Mouse (Mus musculus) spleen, adult 12 weeks (tissue): ENCODE measurements around the gene Cpne4.

Experiments used
- DNase-seq: peaks from one replicate; pipeline ENCODE4 v3.0.0; 2022; ENCODE audit warnings: low spot score

Gene Cpne4

DNA sequence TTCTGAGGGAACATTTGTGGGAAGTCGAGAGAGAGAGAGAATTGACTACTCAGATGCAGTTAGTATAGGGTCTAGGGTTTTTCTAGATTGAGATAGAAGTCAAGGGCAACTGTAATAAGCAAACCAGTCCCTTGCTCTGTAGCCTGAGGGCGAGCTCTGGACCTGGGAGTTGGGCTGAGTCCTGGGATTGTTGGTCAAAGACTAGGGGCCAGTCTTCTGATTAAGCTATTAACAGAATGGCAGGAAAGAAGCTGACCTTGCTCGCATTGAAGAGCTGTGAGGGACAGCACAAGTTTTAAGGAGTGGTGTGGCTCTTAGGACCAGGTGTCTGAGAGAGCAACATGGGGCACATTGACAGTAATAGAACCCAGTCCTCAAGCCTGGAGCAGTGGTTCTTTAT, 140.0 kb downstream of the Cpne4 start:
- no peak for DNase-seq

DNA sequence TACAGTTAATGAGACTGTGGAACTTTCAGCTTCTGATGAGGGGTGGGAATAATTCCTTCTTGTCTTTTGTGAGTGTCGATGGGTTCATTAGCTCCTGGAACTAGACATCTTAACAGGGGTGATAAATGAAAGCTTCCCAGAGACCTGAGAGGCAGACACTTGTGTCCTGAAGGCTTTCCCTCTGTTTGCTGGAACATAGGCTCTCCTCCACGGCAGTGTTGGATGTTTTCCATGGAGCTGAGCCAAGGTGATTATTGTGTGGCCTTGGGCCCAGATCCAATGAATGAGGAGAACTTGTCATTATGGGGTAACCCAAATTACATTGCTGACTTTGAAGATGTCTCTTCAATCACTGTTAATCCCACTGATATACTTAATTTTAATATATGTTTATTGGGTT, 146.1 kb downstream of the Cpne4 start:
- DNase-seq: no peak

DNA sequence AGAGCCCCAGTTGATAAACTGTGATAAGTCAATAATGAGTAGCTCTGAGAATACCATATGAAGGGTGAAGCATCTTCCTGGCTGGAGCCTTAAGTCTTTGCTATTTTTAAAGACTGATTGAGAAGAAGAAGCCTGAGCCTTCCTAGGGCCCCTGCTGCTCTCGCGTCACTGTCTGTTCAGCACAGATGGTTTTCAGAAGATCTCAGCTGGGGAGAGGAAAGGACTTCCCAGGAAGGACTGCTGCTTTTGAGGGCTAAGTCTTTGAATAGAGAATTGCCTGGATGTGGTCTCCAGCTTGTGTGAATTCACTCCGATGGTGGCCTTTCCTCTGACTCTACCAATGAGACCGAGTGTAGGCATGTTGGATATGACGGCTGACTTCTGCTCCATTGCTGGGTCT, 163.7 kb downstream of the Cpne4 start:
- DNase-seq: no peak

DNA sequence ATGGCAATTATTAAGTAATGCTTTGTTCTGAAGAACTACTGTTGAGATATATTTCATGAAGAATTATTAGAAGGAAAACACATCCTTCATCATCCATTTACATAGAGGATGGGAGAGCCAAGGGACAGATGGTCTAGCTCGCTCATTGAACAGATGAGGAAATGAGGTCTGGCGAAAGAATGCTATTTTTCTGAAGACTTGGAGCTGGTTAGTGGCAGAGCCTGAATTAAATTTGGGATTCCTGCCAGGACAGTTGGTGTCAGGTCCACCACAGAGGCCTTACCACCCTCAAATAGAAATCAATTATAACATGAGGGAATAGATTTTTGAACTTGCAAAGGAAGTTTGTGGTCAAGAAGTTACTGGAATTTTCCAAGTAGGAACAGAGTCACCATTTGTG, 178.2 kb downstream of the Cpne4 start:
- no peak for DNase-seq

DNA sequence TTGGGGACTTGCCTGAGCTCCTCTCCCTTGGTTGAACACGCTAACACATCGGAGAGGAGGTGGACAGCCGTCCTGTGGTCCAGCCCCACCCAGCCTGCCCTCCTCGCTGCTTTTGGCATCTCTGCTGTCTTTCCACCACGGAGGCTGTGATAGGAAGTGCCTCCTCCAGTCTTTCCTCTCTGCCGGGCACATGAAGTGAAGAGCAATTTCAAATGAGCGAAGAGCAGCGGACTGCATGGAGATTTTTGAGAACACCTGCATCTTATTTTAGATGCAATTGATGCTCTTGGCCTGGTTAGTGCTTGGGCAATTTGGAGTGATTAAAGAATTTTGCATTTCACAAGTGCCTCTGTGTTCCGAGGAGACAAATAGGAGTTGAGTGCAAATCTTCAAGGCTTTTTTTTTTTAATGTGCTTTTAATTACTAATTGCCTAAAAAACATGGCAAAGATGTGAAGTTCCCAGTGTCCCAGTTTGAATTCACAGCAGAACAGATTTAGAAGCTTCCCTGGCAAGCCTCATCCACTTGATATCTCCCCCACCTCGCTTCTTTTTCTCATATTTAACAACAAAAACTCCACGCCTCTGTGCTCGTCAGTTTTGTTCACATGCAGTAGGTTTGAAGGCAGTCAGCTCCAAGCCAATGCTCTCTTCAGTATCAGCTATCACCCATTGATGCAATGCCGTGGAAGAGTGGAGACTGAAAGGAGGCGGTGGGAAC, 195.7 kb downstream of the Cpne4 start:
- no peak for DNase-seq

DNA sequence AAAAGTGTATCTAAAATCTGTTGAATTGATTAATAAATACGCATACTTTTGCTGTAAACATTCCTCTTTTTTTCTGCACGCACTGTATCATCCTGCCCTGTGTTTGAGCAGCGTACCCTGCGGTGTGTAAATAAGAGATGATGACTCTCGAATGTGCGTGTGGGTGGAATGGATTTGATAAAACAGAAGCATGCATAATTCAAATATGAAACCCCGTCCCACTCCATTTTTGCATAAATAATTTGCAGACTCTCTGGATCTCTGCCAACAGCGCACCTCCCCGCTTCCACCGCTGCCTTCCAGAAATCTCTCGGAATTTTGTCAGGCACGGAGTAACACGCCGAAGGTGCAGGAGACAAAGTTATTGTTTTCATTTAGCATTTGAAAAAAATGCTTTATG, 208.4 kb downstream of the Cpne4 start:
- DNase-seq: no peak

DNA sequence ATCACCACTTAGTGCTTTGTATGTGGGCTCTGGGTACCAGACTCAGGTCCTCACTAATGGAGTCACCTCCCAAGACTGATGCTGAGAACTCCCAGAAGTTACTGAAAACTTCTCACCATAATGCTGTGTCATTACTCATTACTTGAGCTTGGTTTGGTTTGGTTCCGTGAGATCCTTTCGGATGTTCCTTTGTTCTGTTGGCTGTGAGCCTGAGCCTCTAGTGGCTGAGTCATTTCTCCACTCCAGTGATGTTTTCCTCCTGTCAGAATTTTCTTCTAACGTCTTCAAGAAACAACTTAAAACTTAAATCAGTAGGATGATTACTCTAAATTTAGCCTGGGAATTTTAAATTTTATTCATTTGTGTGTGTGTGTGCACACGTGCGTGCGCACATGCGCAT, 212.9 kb downstream of the Cpne4 start:
- no peak for DNase-seq

DNA sequence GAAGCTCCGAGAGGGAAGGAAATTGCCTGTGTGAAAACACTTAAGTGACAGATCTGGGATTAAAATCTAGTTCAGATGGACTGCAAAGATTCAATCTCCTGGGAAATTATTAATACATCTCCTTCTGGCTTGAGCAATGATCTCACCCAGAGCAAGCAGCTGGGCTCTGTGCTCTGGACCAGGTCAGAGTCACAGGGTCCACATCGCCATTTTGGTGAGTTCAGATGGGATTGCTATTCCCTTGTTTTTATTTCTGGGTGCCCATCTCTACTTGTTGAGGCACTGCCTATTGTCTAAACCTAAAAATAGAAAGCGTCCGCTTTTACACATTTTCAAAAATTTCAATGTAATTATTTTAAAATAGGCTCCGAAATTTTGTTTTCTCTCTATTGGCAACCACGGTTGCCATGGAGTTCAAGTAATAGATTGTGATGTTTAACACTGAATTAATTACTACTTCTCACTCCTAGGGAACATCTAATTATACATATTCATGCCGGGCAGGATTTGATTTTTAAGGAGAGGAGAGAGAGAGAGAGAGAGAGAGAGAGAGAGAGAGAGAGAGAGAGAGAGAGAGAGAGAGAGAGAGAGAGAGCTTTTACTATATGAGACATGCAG, 229.2 kb downstream of the Cpne4 start:
- DNase-seq: no peak

DNA sequence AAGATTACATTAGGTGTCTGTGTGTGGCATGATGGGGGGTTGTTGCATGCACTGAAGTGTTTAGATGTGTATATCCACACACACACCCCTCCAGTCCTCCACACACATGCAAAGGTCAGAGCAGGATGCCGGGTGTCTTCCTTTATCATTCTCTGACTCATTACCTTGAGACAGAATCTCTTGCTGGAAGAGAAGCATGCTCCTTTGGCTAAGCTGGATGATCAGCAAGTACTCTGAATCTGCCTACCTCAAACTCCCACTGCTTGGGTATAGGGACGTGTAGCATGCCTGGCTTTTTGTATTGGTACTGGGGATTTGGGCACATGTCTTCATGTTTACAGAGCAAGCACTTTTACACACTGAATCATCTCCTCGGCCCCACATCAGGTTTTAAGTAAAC, 230.0 kb downstream of the Cpne4 start:
- DNase-seq: no peak

DNA sequence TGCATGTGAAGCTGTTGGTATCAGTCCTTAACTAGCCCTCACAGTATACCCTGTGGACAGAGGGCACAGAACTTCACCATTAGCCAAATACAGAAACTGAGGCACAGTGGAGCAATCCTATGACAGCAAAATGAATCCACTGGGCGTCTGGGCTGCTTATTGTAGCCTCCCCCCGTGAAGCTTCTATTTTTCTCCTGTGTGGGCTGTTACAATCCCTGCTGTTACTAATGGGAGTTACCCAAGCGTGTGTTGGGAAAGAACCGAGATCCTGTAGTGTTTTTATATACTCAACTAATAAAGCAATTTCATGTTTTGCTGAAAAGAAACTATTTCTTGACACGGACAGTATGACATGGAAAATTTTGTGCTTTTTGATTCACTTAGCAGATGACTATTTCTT, 230.7 kb downstream of the Cpne4 start:
- DNase-seq: no peak

DNA sequence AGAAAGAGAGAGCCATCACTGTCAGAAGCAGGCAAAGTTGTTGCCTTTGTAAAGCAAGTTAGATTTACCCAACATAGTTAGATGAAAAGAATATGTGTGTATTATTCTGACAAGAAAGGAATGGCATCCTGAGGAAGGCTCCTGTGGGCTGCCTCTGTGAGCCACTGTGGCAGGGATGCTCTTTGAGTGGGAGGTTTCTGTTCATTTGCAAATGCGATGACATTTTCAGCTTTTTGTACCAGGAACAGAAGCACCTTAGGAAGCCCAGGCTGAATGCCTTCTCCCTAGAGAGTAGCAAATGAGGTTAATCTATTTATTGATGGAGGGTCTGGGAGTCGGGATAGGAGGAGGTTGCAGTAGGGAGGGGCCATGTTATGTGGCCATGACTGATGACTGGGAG, 249.5 kb downstream of the Cpne4 start:
- DNase-seq: no peak

DNA sequence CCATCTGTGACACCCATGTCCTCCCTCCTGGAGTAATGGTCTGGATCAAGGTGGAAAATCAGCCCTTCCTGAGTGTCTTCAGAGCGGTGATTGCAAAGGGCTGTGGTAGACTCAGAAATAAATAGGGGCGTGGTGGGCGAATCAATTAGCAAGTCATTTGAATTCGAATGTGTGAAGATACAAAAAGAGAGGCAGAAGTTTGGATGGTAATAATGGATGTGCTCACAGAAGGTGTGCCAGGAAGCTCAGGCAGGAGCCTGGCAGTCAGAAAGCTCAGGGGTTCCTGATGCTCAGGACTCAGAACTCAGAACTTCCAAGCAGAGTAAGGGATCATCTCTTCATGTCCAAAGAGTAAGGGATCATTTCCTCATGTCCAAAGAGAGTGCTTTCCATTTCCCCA, 257.7 kb downstream of the Cpne4 start:
- DNase-seq: no peak

DNA sequence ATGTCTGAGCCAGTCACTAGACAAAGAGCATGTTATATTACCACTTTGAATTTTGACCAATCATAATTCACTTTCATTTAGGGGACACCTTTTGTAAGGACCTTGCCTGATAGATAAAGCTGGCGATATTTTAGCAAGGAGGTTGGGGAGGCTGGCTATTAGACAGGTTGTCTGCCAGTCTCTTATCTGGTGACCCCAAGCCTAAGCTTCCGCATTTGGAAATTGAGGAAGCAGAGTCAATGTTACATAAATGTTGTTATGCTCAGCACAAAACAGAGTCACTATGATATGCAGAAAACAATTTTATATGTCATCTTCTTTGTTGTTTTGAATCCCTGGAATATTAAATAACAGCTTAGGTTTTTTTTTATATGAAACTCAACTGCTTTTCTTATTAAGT, 267.6 kb downstream of the Cpne4 start:
- no peak for DNase-seq

DNA sequence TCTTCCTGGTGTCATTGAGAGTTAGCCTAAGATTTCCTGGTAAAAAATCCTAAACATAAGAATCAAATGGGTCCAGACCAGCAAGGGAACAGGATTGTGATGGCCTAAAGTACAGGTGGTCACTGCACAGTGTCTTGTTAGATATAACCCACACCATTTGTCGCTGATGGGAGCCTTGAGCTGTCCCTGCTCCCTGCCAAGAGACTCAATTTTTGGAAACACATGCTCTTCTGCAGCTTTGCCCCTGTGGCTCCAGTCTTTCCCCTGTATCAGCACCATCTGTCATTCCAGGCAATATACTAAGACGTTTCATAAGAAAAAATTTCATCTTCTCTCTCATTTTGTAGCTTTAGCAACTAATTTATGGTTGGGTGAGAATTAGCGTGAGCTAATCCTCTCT, 281.6 kb downstream of the Cpne4 start:
- DNase-seq: no peak

DNA sequence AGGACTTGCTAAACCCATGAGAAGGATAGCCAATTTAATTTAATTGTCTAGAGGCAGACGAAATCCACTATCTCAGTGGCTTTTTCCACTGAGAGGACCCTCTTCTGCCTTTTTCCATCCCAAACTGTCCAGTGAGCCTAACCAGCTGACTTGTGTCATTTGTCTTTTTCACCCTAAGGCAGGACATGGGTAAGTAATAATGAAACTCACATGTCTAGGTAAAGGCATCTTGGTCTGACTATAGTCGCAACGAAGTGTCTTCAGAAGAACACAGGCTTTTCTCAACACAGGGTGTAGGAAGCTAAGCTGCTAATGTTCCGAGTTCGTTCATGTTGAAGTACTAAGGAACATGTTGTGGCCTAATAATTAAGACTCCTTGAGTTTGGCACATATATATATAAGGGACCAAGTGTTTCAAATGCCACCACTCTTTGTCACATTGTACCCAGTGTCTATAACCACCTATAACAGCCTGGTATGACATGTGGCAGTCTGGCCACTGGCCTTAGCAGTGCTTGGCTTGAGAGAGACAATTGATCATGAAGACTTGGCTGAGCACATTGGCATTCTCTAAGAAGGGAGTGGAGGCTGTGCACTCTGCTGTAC, 286.0 kb downstream of the Cpne4 start:
- DNase-seq: no peak

DNA sequence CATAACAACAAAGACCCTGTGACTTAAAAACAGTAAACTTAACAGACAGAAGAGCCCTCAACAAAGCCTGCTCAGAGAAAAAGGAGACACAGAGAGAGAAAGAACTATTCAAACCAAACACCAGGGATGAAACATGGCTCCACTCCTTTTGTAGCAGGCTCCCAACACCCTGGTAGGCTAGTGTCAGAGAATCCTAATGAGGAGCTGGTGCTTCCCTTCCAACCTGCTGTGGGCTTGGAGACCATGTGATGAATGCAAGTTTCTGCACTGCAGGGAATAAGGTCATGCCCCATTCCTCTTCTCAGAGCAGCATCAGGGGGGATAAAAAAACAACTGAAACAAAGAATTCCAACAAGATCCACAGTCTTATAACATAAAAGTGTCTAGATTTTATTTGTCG, 290.8 kb downstream of the Cpne4 start:
- DNase-seq: no peak

DNA sequence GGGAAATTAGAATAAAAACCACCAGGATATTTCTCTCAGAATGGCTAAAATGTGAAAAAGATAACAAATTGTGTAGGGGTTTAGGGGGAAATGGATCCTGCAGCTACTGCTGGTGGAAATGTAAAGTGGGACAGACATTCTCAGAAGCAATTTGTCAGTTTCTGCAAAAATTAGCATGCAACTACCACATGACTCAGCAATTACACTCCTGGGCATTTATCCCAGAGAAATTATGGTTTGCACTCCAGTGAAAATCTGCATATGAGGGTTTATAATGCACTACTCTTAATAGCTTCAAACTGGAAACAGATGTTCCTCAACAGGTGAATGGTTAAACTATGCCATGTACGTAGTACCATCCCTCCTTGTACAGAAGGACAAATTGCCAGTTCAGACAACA, 294.2 kb downstream of the Cpne4 start:
- DNase-seq: no peak

DNA sequence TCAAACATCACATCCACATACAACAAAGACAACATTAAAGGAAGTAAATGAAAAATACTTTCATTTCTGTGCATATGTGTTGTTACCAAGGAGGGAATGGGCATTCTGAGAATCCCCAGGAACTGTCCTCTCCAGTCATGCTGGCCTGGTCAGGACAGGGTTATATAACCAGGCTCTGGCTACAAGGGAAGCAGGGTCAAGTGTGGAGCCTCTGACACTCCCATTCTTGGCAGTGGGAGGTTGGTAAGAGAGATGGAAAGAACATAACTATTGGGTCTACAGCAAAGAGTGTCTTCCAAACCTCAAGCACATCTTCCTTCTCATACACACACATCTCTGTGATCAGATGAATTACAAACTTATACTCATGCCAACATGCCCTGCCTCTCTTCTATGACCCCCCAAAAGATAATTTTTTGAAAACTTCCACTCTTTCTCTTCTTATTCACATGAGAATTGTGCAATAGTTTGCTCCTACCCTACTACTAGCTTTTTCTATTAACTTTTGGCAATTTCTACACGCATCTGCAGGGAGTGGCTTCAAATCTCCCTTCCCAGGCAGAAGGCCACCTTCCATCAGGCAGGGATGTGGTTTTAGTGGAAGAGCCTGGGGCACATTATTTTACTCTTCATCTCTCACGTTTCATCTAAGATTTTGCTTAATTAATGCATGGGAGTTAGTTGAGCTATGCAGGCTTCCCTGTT, 298.3 kb downstream of the Cpne4 start:
- DNase-seq: no peak

DNA sequence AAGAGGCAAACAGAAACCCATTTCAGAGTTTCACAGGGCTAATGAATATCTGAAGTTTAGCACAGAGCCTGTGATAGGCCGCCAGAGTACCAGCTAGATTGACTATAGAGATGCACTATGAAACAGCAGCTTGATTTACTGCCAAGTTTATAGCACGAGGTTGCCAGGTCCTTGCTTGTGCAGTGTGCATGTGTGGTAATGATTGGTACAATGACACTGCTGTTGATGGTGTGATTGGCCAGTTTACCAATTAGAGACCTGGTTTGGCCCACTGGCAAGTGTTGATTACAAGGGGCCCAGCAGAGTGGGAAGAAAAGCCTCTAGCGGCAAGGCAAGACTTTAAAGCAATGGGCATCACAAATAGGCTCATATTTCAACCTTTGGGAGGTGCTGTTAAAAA, 306.6 kb downstream of the Cpne4 start:
- DNase-seq: no peak

DNA sequence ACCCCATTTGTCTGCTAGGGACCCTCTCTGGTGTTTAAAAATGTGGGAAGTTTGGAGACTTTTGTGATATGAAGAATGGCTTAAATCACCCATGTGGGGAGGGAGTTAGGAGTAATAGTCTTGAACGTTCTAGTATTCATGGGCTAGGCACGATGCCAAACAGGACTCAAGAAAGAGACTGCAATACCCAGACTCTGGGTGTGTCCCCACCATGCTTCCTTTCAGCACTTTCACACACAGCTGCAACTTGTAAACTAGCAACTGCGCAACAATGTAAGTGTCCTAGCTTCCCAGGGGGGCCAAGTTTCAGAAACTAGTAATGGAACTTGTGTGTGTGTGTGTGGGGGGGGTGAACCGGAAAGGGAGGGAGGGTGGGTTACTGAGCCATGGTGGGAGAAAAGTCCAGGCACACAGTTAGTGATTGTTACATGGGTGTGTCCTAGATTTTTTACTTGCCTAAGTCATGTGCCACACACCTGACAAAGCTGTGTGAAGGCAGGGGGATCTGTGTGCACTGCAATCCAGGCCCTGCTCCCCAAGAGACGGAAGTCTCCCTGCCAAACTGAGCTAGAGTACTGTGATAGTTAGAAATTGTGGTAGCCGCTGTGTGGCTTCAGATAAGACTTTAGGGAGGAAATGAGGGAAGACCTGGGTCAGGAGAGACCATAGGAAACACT, 307.3 kb downstream of the Cpne4 start:
- DNase-seq: no peak

DNA sequence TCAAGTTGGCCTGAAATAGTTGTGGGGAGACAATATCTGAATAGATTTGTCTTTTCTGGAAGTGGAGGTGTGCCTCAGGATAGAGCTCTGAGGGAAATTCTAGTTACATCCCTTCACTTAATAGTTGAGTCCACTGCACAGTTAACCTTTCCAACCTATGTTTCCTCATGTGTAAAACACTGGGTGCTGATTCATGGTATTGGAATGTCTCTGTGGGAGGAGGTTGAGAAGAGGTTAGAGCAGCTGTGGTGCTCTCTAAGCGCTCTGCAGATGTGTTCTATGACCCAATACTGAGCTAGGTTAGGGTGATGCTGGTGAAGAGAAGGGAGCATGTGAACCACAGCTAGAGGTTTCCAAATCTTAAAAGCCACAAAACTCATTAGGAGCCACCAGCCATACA, 318.7 kb downstream of the Cpne4 start:
- DNase-seq: no peak

DNA sequence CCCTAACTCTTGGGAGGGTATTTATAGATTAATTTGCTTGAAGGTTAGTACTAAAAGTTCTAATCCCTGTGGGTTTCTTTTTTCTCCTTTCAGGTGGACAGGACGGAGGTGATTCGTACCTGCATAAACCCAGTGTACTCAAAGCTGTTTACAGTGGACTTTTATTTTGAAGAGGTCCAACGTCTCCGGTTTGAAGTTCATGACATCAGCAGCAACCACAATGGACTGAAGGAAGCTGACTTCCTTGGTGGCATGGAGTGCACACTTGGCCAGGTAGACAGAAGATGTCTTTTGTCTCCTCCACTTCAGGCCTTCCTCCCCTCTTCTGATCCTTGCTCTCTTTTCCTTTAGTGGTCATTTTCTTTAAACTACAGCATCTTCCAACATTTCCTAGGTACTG, 325.5 kb downstream of the Cpne4 start:
- no peak for DNase-seq

DNA sequence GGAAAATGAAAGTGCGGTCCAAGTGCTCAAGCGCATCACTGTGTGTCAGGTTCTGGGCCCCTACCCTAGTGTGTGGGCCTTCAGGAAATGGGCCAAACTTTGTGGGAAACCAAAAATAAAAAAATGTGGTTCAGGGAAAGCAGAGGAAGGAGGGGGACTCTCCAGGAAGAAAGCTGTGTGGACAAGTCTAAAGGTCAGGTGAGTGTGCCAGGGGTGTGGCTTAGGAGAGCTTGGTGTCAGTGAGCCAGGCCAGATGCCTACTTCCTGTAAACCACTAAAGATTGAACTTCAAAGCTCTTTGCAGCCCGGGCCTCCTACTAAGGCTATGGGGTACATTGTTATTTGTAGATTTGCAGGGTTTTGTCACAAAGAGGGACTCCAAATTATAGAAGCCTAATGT, 327.1 kb downstream of the Cpne4 start:
- no peak for DNase-seq
